Mouse (Mus musculus) bone marrow, adult 2 months (tissue): ENCODE measurements at regions not wholly inside any gene's neighbourhood (a gene's known extent, or its start where the extent isn't known, plus 50 kb on each side); places are given as distances from the start of the nearest gene placed in this dataset.

Experiments
- CTCF ChIP-seq: fragments of 200-500 bp; IDR thresholded peaks from 2 replicates; pipeline ENCODE4 v1.5.1; 2011; ENCODE audit warnings: low read length, control low read depth; ENCODE audit not compliant: control insufficient read depth, insufficient read depth
- POLR2A ChIP-seq: fragments of 200-500 bp; IDR thresholded peaks from 2 replicates; pipeline ENCODE4 v1.6.1; 2011; ENCODE audit warnings: low read depth, mild to moderate bottlenecking, control low read depth, low read length, borderline replicate concordance; ENCODE audit not compliant: control insufficient read depth

- no peak for TF ChIP-seq CTCF
- TF ChIP-seq POLR2A: no peak
Measured at GRCm38 (mm10) chr7:129079786-129080185, 177.0 kb upstream of the Plpp4 start.
